Comparison of ENCODE assay signal across 9 mouse cellular contexts in the genomic region with DNA sequence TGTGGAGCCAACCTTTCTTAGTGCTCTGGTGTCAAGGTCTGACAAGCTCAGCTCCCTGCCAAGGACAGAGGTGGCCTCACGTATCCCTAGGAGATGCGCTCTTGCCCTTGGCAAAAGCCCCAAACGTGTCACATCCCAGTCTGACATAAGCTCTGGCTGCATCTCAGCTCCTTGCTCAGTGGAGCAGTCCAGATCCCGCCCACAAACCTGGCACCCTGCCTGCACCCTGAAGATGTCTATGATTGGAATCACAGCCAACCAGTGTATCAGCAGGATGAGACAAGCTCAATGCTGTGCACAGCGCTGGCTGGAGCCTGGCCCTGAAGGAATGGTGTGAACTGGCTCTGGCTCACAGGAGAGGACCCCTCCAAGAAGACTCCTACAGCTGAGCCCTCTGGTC. TPM values are rescaled to one million over a fixed set of nuclear protein-coding genes. Genes with fewer than 3 reads are reported as not detected.
DNase-seq lines count a peak whose midpoint lies in the region; ATAC-seq lines count a peak whose summit lies in the region.
"Had no signal": no experiment of that assay in that cellular context is flagged by ENCODE, and none has a peak within 500 bp of the region (broad histone marks: within the 10 kb centered on the region; RNA-seq: fewer than 3 reads in every experiment).

No protein-coding gene starts in this region.

- WGBS in heart, embryonic 11.5 days (ENCODE audit: insufficient replicate concordance): 75% methylated on average over 5 of the region's 5 CpGs
- WGBS in hindbrain, embryonic 16.5 days: 33% methylated on average over 5 of the region's 5 CpGs
- WGBS in liver, embryonic 12.5 days (ENCODE audit: insufficient replicate concordance): 69% methylated on average over 5 of the region's 5 CpGs

- H3K4me2 ChIP-seq in heart, embryonic 11.5 days: no peak overlapping the region
- no peak overlapping the region for H3K4me2 ChIP-seq in hindbrain, embryonic 16.5 days (ENCODE audit: low read length)
- H3K4me2 ChIP-seq in liver, embryonic 12.5 days: no peak overlapping the region
- H3K4me2 ChIP-seq: embryonic facial prominence, embryonic 12.5 days had no signal

- H3K4me1 ChIP-seq in heart, embryonic 11.5 days (ENCODE audit: control insufficient read depth, insufficient read depth, low read length): peaks cover 15% of the 10 kb centered on the region
- no peaks in the 10 kb centered on the region for H3K4me1 ChIP-seq in hindbrain, embryonic 16.5 days (ENCODE audit: control insufficient read depth, insufficient read depth, low read depth, low read length)
- peaks cover 12% of the 10 kb centered on the region for H3K4me1 ChIP-seq in liver, embryonic 12.5 days
- H3K4me1 ChIP-seq: embryonic facial prominence, embryonic 12.5 days had no signal

- no peaks in the 10 kb centered on the region for H3K9me3 ChIP-seq in heart, embryonic 11.5 days (replicated peaks; ENCODE audit: control insufficient read depth, low read length)
- no peaks in the 10 kb centered on the region for H3K9me3 ChIP-seq in hindbrain, embryonic 16.5 days (ENCODE audit: control insufficient read depth, low read length)
- H3K9me3 ChIP-seq in liver, embryonic 12.5 days (replicated peaks): no peaks in the 10 kb centered on the region
- H3K9me3 ChIP-seq: embryonic facial prominence, embryonic 12.5 days had no signal

- DNase-seq in heart, adult 11 months: peak; percentile 96
- DNase-seq in adrenal gland, postnatal 36 days: peak; percentile 96 to 97
- peak; percentile 97 to 98 for DNase-seq in frontal cortex, postnatal 36 days (ENCODE audit: low spot score in 2 of 2)
- peak; percentile 93 to 96 for DNase-seq in left cerebral cortex, adult 8-10 months (ENCODE audit: low spot score in 2 of 2)
- DNase-seq in right cerebral cortex, postnatal 14 days: peak; percentile 98

- no peak overlapping the region for H3K9ac ChIP-seq in heart, embryonic 11.5 days (ENCODE audit: low read depth, low read length)
- no peak overlapping the region for H3K9ac ChIP-seq in hindbrain, embryonic 16.5 days (ENCODE audit: low read depth, low read length)
- no peak overlapping the region for H3K9ac ChIP-seq in liver, embryonic 12.5 days
- H3K9ac ChIP-seq: embryonic facial prominence, embryonic 12.5 days had no signal

- H3K36me3 ChIP-seq in heart, embryonic 11.5 days (ENCODE audit: control insufficient read depth, insufficient read depth, low read length): no peaks in the 10 kb centered on the region
- no peaks in the 10 kb centered on the region for H3K36me3 ChIP-seq in hindbrain, embryonic 16.5 days (ENCODE audit: control insufficient read depth, insufficient read depth, low read length)
- no peaks in the 10 kb centered on the region for H3K36me3 ChIP-seq in liver, embryonic 12.5 days
- H3K36me3 ChIP-seq: embryonic facial prominence, embryonic 12.5 days had no signal

- no peaks in the 10 kb centered on the region for H3K27me3 ChIP-seq in heart, embryonic 11.5 days (ENCODE audit: control insufficient read depth, insufficient read depth, low read length)
- no peaks in the 10 kb centered on the region for H3K27me3 ChIP-seq in hindbrain, embryonic 16.5 days (replicated peaks; ENCODE audit: control insufficient read depth, insufficient read depth, low read length)
- peaks cover 22% of the 10 kb centered on the region; the same call in 1 of the 2 replicates for H3K27me3 ChIP-seq in liver, embryonic 12.5 days (replicated peaks)
- H3K27me3 ChIP-seq: embryonic facial prominence, embryonic 12.5 days had no signal

- H3K27ac ChIP-seq in heart, embryonic 11.5 days (ENCODE audit: low read depth, low read length): no peak overlapping the region
- H3K27ac ChIP-seq in hindbrain, embryonic 16.5 days (ENCODE audit: low read depth, low read length): no peak overlapping the region
- no peak overlapping the region for H3K27ac ChIP-seq in liver, embryonic 12.5 days
- H3K27ac ChIP-seq: embryonic facial prominence, embryonic 12.5 days had no signal

- no peak for ATAC-seq in heart, embryonic 11.5 days (replicated peaks; ENCODE audit: insufficient number of reproducible peaks, low FRiP score, low TSS enrichment)
- peak; percentile 92 for ATAC-seq in hindbrain, embryonic 16.5 days
- no peak; the same call in 1 of the 2 replicates for ATAC-seq in liver, embryonic 12.5 days

- no peak overlapping the region for H3K4me3 ChIP-seq in heart, embryonic 11.5 days (ENCODE audit: low read depth, low read length)
- H3K4me3 ChIP-seq in hindbrain, embryonic 16.5 days (ENCODE audit: low read length): no peak overlapping the region
- H3K4me3 ChIP-seq in liver, embryonic 12.5 days: no peak overlapping the region
- H3K4me3 ChIP-seq: embryonic facial prominence, embryonic 12.5 days had no signal

RNA-seq across cellular contexts. Expression of a gene that starts 6.6 kb away (rescaled TPM):
- polyA plus RNA-seq in heart, embryonic 11.5 days (2014; fragmentation: Nextera tagmentation; extraction: Ambion mirVana): not detected in 2 replicates
- not detected for total RNA-seq in adrenal gland, postnatal 36 days (2021)
- polyA plus RNA-seq in hindbrain, embryonic 16.5 days (2015; fragmentation: Nextera tagmentation; extraction: Ambion mirVana): 0.15 and 0.18 TPM in 2 replicates
- under 1 TPM in 2 of 4 experiments, not detected in 2; 0.06 to 0.13 TPM for total RNA-seq in left cerebral cortex, adult 8-10 months (2022)
- not detected in 2 replicates for polyA plus RNA-seq in liver, embryonic 12.5 days (2016; fragmentation: Nextera tagmentation; extraction: Ambion mirVana)

RNA-seq across cellular contexts. Expression of a gene that starts 48.8 kb away (rescaled TPM):
- 1.1 and 1.4 TPM in 2 replicates for polyA plus RNA-seq in heart, embryonic 11.5 days (2014; fragmentation: Nextera tagmentation; extraction: Ambion mirVana)
- 1 to 10 TPM; 3.3 to 5.8 TPM for total RNA-seq in adrenal gland, postnatal 36 days (2021)
- 1.1 and 1.2 TPM in 2 replicates for polyA plus RNA-seq in hindbrain, embryonic 16.5 days (2015; fragmentation: Nextera tagmentation; extraction: Ambion mirVana)
- 1 to 10 TPM; 1.2 to 7.3 (median 3.3) TPM for total RNA-seq in left cerebral cortex, adult 8-10 months (2022)
- polyA plus RNA-seq in liver, embryonic 12.5 days (2016; fragmentation: Nextera tagmentation; extraction: Ambion mirVana): 0.69 and 0.79 TPM in 2 replicates

RNA-seq across cellular contexts. Expression of a gene that starts 59.9 kb away (rescaled TPM):
- 0.75 and 1.3 TPM in 2 replicates for polyA plus RNA-seq in heart, embryonic 11.5 days (2014; fragmentation: Nextera tagmentation; extraction: Ambion mirVana)
- 10 to 100 TPM in 1 of 2 experiments, 1 to 10 TPM in 1; 6.7 to 15.6 TPM for total RNA-seq in adrenal gland, postnatal 36 days (2021)
- 0.41 and 0.67 TPM in 2 replicates for polyA plus RNA-seq in hindbrain, embryonic 16.5 days (2015; fragmentation: Nextera tagmentation; extraction: Ambion mirVana)
- total RNA-seq in left cerebral cortex, adult 8-10 months (2022): 1 to 10 TPM; 2.1 to 3.3 (median 2.4) TPM
- polyA plus RNA-seq in liver, embryonic 12.5 days (2016; fragmentation: Nextera tagmentation; extraction: Ambion mirVana): 2.6 and 2.8 TPM in 2 replicates
